Mouse (Mus musculus) adrenal gland, postnatal 10 days (tissue): ENCODE measurements around the gene Tmem150a. TPM values are rescaled to one million over a fixed set of nuclear protein-coding genes. Genes with fewer than 3 reads are reported as not detected.

Experiments
- DNase-seq: peaks from one replicate; pipeline ENCODE4 v3.0.0; 2021; ENCODE audit warnings: mixed read lengths
- long read RNA-seq, 2 experiments: library from polyadenylated mRNA; stranded (forward); transcript quantifications; one replicate each; pipeline ENCODE4 v2.0.0; 2021
- total RNA-seq, 2 experiments: library from RNA; stranded (reverse); gene quantifications; 2 replicates each; pipeline ENCODE4 v1.2.3; 2021

Gene Tmem150a
- total RNA-seq, result 10 to 100 TPM; 27.8 to 27.9 TPM
- long read RNA-seq, experiment 1, transcript Tmem150a-201 (8 exons, 1,546 nt), result major isoform, 37 of 66 reads
- long read RNA-seq, experiment 1, partial matches to known transcripts, result 15 of 66 reads
- long read RNA-seq, experiment 1, other reads (novel, unspliced or antisense), result 14 of 66 reads
- long read RNA-seq, experiment 2, transcript Tmem150a-201 (8 exons, 1,546 nt), result major isoform, 24 of 28 reads
- long read RNA-seq, experiment 2, partial matches to known transcripts, result 1 of 28 reads
- long read RNA-seq, experiment 2, other reads (novel, unspliced or antisense), result 3 of 28 reads

DNA sequence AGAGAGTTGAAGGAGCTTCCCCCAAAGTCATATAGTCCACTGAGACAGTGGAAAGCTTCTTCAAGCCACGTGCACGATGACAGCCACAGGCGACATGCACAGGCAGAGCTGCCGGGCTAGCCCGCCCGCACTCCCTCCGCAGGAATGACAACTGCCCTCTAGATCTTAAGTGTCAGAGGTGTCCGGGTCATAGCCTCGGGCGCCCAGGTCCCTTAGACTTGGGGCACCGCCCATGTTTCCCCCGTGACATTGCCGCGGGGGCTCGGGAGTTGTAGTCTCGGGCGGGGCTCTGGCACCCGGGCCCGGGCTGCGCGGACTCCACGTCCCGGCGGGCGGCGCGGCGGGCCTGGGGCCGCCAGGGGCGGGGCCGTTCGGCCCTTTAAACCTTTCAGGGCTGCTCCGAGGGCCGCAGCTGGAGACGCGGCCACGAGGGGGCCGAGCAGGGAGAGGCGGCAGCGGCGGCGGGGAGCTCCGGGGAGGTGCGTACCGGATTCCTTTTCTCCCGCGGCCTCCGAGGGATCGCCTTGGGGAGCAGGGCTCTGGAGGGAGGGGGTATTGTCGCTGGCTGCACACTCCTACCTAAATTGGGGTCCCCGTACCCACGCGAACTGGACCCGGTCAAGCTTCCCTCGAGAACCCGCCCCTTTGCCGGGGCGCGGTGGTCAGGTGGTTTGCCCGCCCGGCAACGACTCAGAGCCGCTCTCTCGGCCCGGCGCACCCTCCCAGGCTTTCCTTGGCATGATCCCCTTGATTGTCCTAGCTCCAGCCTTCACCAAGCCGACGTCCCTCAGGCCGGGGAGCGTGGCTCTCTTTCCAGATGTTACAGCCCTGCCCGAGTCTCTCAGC lies at the start of gene Tmem150a:
TSS of gene Tmem150a (plus strand) at position 382 of the 846 bp plus-strand sequence.
- peak; percentile 92 for DNase-seq

DNA sequence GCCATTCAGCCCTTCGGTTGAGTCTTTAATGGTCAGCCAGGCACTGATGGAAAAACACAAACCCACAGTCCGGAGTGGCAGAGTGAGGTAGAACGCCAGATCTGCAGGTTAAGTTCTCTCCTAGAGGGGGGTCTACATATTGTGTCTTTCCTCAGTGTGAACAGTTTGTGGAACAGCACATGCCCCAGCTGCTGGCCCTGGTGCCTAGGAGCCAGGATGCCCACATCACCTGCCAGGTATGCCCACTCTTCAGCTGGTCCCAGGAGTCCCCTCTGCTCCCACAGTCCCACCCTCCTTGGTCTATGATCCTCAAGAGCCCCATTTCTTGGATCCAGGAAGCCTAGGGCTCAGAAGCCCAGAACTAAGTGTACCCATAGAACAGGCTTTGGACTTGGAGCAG lies 43.0 kb upstream of the Tmem150a start:
- no peak for DNase-seq

DNA sequence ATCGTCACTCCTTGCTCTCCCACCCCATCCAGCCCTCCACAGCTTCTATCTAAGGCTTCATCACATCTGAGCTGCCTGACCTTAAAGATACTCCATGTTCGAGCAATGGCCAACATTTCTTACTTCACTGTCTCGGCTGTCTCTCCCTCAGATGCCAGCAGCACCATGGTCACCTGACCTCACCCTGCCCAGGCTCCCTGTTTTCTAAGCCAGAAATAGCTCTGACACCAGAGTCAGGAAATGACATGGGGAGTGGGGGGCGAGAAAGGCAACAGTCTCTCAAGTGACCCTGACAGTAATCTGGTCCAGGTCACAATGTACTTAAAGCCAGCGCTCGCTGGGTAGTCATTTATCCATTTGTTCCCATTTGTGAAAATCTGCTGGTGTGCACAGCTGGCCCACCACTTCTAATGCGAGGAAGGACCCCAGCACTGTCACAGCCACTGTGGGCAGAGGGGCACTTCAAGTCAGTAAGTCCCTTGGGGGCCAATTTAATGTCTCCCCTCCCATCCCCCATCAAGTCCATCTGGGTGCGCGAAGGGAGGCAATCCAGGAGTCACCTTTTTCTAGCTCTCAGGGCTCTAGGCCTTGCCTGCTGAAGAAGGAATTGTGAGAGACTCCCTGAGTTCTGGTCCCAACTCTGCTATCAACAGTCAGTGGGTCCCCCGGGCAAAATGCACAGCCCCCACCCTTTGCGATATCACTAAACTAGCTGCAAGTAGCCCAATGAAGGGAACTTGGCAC lies 42.0 kb upstream of the Tmem150a start:
- DNase-seq, result no peak

DNA sequence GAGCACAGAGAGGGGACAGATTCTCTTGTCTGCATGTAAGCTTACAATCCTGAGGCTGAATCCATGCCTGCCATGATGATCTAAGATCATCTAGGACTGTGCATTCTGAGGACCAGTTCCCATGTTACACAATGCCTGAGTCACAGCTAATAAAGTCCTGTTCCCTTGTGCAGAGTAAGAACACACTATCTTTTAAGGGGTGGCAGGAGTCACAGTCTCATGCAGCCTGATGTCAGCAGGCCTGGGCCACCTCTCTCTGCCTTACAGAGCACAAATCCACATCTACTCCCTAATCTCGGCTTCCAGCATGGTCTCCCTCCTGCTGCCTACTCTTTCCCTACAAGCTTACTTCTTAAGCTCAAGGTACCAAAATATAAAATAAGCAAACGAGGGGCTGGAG lies 39.9 kb upstream of the Tmem150a start:
- DNase-seq, result no peak

DNA sequence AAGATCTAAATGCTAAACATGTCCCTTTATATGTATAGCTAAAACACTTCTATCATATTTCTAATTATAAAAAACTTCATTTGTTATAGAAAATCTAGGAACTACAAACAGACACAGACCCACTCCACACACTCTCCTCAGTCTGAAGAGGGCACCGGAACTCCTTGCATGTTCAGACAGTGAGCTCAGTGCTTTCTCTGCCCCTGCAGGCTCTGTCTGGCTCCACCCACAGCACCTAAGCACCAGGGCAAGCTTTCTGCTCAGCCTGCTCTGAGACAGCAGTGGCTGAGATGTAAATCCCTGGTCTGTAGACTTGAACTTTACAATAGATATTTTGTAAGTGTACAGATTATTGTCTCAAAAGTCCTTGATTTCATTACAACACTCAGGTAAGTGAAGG lies 39.2 kb upstream of the Tmem150a start:
- no peak for DNase-seq

DNA sequence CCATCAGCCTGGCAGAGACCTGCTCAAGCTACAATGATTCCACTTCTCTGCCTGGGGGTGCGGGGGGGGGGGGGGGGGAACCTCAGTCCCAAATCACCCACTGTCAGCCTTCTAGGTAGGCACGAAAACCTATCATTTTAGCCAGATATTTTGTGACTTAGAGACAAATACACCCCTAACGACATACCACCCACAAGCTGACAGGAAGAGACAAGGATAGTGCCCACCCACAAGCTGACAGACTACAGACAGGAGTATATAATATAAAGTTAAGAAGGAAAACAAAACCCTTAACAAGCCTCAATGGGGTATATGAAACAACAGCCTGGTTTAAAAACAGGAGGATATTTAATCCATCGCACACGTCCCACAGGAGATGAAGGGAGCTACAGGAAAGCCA lies 36.8 kb upstream of the Tmem150a start:
- no peak for DNase-seq

DNA sequence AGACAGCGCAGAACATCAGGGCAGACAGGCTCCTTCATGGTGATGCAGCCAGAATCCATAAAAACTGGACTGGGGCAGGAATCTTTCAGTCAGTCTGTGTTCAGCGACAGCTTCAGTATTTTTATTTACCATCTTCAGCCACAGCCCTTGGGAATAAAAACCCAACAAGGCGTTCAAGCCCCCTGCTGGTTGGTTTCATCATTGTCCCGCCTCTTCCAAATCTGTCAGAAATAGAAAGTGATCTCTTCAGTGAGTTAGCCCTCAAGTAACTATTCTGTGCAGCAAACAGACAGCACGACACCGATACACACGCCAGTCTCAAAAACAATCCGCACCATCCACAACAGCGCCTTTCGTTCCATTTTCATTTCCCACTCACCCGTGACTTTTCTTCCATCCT lies 36.2 kb upstream of the Tmem150a start:
- DNase-seq, result peak; percentile 63

DNA sequence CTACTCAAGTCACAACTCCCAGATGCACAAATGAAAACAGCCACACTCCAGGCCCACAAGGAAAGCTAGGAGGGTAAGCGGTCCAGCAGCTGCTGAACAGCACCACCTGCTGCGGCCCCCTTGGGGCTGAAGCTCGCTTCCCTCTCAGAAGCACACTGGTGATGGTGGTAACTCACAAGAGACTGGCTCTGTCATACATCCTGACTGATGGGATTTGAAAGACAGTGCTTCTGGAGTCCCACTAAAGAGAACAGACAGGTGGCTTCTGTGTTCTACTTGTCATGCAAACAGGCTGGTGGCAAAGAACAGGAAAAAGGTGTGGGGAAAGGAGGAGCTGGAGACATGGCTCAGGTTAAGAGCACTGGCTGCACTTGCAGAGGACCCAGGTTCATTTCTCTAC lies 32.3 kb upstream of the Tmem150a start:
- DNase-seq, result no peak

DNA sequence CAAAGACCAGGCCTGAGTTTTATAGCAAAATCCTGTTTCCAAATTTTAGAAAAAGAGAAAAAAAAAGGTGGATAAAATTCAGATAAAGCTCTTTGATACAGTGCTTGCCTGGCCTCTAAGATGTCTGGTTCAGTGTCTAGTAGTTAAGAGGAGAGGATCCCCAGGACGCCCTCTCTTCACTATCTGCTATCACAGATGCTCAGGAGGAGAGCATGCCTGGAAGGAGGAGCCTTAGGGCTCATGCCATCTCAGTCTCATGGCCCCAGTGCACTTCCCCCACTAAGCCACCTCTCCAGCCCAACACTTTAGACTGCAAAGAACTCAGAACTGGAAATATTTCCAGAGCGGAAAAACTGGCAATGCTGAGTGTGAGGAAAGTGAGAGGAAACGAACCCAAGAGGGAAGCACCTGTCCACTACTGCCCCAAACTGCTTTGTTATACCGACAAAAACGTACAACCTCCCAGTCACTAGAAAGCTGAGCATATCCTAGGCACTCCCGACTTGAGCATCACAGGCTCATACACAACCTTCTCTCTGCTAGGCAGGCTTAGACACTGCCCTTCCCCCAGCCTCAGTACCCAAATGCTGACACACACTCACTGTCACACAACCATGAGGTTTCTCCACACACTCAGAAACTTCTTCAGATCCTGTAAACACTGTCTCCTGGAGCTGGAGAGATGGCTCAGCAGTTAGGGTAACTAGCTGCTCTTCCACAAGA lies 31.3 kb upstream of the Tmem150a start:
- DNase-seq, result no peak

DNA sequence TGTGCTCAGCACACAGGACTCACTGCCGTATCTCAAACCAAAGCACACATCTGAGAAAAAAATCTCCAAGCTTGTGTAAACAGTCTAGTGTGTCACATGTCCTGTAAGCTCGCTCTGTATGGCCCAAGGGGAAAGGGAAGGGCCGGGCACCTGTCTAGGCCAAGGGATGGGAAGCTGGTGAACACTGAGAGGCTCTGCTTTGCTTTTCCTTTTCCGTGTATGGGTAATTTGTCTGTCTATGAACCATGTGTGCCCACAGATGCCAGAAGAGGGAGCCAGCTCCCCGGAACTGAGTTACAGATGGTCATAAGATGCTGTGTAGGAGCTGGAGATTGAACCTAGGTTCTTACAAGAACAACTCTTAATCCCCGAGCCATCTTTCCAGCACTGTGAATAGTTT lies 29.0 kb upstream of the Tmem150a start:
- DNase-seq, result peak; percentile 52

DNA sequence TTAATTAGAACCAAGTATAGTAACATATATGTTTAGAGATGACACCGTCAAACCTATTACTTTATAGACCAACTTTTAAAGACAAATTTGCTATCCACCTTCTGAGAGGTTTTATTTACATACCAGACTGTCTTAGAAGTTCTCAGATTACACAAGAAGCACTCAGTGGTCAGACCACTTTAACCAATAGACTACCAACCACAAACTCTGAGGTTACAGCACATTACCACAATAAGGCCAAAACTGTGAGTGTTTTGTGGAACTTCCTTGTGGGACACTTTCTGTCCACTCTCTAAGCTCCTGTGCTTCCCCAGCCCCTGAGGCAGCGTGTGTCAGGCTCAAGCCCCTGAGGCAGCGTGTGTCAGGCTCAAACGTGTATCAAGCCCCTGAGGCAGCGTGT lies 26.2 kb upstream of the Tmem150a start:
- DNase-seq, result no peak

DNA sequence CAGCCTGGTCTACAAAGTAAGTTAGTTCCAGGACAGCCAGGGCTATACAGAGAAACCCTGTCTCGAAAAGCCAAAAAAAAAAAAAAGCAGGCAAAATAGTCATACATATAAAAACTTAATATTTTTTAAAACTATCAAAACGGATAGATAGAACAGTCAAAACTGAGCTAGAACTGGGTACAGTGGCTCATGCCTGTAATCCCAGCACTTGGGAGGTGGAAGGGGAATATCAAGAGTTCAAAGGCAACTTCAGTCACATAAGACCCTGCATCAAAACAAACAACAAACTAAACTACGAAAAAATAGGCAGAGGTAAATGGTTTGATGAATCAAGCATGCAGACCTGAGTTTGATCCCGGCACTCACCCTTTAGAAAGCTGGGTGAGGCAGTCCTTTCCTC lies 25.1 kb upstream of the Tmem150a start:
- no peak for DNase-seq

DNA sequence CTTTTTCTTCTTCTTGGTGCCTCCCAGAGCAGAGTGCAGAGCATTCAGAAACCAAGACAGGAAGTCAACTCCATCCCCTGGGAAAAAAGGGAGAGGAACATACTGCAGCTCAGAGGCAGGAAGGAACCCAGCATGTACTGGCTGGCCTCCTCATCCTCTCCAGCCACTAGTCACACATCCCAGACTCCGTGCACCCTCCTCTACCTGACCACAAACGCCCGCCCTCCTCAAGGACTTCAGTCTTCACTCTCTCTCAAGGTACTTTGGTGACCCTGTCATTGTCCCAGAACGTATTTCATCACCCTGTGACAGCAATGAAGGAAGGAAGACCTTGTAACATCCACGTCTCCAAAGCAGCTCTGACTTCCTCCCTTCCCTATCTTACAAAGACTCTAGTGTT lies 22.1 kb upstream of the Tmem150a start:
- DNase-seq, result no peak

DNA sequence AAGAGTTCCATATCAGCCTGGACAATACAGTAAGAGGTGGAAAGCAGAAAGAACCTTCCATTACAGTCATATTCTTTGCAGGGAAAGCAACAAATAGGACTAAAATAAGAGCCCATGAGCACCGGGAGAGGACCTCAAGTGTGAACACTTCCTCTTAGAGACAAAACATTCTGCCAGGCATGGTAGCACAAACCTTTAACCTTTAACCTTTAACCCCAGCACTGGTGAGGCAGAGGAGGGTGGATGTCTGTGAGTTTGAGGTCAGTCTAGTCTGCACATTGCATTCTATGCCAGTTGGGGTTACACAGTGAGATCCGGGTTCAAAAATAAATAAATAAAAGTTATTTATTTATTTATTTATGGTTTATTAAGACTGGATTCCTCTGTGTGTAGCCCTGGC lies 14.8 kb upstream of the Tmem150a start:
- DNase-seq, result no peak

DNA sequence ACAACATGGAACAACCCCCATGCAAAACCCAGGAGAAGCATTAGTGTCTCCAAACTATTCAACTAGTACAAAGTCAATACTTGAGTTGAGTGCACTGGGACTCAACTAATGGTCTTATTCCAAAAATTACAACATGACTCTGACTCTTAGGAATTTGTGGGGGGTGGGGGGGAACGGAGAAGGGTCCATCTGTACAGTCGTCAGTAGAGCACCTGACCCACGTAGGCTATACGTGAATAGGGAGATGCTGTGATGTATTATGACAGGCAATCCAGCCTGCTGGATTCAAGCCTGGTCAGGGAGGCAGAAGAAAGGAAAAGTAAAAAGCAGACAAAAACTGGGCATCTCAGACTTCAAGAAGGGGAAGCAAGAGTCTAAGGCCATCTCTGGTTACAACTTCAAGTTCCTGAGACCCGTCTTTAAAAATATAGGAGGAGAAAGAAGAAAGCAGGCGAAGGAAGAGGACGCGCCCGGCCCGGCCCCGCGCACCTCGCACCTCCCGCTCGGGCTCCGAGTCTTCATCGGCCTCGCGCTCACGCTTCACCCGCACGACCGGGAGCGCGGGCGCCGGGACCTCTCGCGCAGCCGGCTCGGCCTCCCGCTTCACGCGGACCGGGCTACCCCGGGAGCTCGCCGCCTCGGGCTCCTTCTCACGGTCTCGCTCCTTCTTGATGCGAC lies 10.7 kb upstream of the Tmem150a start:
- DNase-seq, result no peak

DNA sequence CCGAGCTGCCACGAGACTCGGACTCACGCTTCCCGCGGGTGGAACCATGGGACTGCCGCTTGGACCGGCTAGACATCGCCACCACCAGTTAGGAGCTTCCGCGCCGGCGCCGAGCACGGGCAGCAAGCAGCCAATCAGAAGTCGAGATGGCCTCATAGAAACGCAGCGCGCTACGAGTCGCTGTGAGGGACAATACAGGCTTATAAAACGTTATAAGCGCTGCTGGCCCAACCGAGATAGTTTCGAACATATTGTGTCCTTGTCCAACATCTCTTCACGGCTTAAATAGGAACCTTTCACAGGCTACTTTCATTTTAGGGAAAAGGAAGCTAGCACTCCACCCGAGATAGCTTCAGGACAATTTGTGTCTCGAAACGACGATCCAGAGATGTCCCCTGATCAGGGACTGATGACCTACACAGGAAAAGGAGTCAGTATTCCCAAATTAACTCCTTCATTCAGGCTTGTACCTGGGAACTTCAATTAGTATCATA lies 10.1 kb upstream of the Tmem150a start, which contains the start of gene Usp39:
TSS of gene Usp39 (minus strand) at position 111 of the 494 bp plus-strand sequence.
- DNase-seq, result peak; percentile 95

DNA sequence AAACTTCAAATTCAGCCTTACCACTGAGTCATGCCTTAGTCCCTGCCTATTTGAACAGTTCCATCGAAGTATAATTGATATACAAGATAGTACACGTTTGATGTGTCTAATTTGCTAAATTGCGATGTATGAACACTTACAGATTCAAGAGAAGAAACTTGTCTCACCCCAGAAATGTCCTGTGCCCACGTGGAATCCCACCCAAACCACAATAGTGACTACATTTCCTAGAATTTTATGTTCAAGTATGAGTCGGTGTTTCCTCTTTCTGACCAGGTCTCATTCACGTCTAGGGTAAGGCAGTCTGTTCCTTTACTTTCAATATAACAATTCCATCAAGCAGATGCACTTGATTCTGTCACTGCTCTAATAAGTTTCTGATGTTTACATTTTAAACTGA lies 9.6 kb upstream of the Tmem150a start:
- no peak for DNase-seq

DNA sequence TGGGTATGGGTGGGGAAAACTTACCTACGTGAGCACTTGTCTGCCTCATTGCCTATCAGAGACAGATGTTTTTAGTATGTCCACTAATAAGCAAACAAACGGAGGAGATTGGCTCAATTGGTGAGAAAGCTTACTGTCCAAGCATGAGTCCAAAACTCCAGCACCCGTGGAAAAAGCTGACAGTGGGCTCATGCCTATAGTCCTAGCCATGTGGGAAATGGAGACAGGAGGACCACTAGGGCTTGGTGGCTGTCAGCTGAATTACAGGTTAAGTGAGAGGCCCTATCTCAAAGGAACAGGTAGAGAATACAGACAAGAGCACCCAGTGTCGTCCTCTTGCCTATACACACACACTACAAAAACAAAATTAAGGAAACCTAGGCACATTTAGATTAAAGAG lies 9.0 kb upstream of the Tmem150a start:
- no peak for DNase-seq

DNA sequence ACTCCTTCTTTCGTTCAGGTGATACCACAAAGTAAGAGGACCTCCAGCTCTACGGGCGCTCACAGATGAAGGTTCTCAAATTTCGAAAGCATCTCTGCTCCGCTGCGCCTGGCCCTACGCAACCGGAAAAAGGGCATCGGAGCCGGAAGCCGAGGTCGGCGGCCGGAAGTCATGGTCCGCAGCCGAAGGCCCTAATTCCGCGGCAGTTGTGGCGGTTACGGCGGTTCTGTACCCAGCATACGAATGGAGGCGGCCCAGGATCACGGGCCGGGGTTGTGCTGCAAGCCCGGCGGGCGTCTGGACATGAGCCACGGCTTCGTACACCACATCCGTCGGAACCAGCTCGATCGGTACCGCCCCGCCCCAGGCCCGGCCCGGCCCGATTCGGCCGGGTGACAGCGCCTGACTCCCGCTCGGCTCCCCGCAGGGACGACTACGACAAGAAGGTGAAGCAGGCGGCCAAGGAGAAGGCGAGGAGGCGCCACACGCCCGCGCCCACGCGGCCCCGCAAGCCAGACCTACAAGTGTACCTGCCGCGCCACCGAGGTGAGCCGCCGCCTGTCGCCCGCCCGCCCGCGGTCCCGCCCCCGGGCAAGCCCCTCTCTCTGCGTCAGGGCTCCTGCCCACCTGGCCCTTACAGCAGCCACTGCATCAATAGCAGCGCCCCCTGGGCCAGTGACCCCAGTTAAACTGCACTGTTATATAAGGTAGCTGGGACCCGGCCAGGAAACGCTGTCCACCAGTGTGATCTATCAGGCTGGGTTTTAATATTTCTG lies 7.9 kb upstream of the Tmem150a start, which contains the start of gene 0610030E20Rik:
TSS of gene 0610030E20Rik (plus strand) at position 152 of the 776 bp plus-strand sequence.
- peak; percentile 87 for DNase-seq

DNA sequence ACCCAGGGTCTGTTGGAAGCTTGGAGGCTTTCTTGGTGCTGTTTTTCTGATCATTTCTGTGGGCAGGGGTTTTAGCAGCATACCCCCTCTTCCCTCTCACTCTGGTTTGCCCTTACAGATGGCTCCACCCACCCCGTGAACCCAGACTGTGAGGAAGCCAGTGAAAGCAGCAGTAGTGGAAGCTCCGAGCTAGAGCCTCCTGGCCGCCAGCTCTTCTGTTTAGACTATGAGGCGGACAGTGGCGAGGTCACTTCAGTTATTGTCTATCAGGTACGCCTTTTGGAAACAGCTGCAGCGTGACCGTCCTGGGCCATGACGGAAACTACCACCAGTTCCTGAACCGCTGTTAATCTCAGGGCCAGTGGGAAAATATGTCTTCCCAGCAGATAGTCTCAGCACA lies 6.8 kb upstream of the Tmem150a start:
- DNase-seq, result no peak

DNA sequence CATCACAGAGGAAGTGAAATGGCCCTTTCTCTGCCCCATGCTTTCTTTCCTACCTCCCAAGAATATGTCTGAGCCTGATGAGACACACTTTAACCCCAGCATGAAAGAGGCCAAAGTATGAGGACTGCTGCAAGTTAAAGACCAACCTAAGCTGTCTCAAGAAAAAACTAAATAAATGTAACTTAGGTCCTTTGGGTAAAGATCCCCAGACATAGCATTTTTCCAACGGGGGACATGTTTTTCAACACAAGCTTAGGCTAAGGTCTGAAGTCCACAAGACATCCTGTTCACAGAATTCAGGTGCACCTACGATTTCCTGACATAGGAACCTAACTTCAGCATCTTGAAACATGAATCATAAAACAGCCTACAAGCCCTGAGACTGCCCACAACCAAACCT lies 5.0 kb upstream of the Tmem150a start:
- DNase-seq, result no peak
